Mouse (Mus musculus): ENCODE measurements around the gene Gimap8.

- TF ChIP-seq GATA1 (IDR thresholded peaks at IDR 0.05; ENCODE audit: borderline replicate concordance, low read length) (no peak), FLI1 (IDR thresholded peaks at IDR 0.05; ENCODE audit: low read length) (no peak)
Measured at GRCm38 (mm10) chr6:48679701-48680100, 32.7 kb downstream of the Gimap8 start.

All from megakaryocyte, embryonic 14.5 days (primary cell).